Mouse (Mus musculus) liver, embryonic 12.5 days (tissue): ENCODE data around the gene Cers6. TPM values are rescaled to one million over a fixed set of nuclear protein-coding genes. Genes with fewer than 3 reads are reported as not detected.
A peak's percentile ranks its signal among the peaks of the same experiment; 100 is the strongest.

Experiments
- ATAC-seq: fragments of 200-750 bp; cut with Nextera tagmentation; 2 replicates; pipeline ENCODE4 v1.8.0; 2017; ENCODE audit warnings: moderate number of reproducible peaks, mild to moderate bottlenecking, moderate library complexity
- H3K27ac ChIP-seq: fragments of 300-500 bp; sonication (generic); 2 replicates; pipeline ENCODE4 v1.5.1; 2016; ENCODE audit warnings: mild to moderate bottlenecking
- H3K27me3 ChIP-seq: fragments of 300-500 bp; sonication (generic); replicated peaks from 2 replicates; pipeline ENCODE4 v1.6.1; 2016; ENCODE audit warnings: mild to moderate bottlenecking, moderate library complexity
- H3K36me3 ChIP-seq: fragments of 300-500 bp; sonication (generic); 2 replicates; pipeline ENCODE4 v1.6.1; 2016; ENCODE audit warnings: mild to moderate bottlenecking, moderate library complexity
- H3K4me1 ChIP-seq: fragments of 300-500 bp; sonication (generic); 2 replicates; pipeline ENCODE4 v1.6.1; 2016
- H3K4me2 ChIP-seq: fragments of 300-500 bp; sonication (generic); 2 replicates; pipeline ENCODE4 v1.6.1; 2016; ENCODE audit warnings: mild to moderate bottlenecking, moderate library complexity
- H3K4me3 ChIP-seq: fragments of 300-500 bp; sonication (generic); 2 replicates; pipeline ENCODE4 v1.5.1; 2016; ENCODE audit warnings: mild to moderate bottlenecking, moderate library complexity
- H3K9ac ChIP-seq: fragments of 300-500 bp; sonication (generic); 2 replicates; pipeline ENCODE4 v1.6.1; 2016; ENCODE audit warnings: mild to moderate bottlenecking, moderate library complexity
- H3K9me3 ChIP-seq: fragments of 300-500 bp; sonication (generic); replicated peaks from 2 replicates; pipeline ENCODE4 v1.6.1; 2016; ENCODE audit warnings: mild to moderate bottlenecking, moderate library complexity
- WGBS: fragments of 180-500 bp; shearing (Covaris S2); methylation state at CpG from one replicate; pipeline ENCODE4 v1.1.7; 2016; ENCODE audit not compliant: insufficient replicate concordance; 5-methylcytosine and 5-hydroxymethylcytosine counted together
- polyA plus RNA-seq: library from polyadenylated mRNA; unstranded; fragments of >200 nt; fragmentation: Nextera tagmentation; extraction: Ambion mirVana; gene quantifications from 2 replicates; pipeline ENCODE4 v1.2.1, GENCODE M21; 2016

The Cers6 gene
- polyA plus RNA-seq, 1 experiment from 2014 or later: 7.3 TPM

DNA sequence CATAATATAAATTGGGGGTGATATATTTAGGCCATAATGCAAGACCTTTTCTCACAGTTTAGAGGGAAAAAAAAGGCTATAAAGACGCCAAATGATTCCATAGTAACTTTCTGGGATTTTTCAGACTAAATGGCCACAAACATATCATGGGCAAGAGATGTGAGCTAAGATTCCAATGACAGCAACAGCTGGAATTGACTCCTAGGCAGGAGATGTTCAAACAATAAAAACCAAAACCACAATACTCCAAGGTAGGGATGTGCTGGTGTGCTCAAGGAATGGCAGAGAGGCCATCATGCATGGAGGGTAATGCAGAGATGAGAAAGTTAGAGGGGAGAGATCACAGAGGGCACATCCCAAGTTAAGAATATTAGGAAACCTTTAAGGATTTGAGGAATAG is 257.8 kb downstream of the Cers6 start:
- 0 out of 2 replicates have a peak, but pooled peaks cover 2% of the 10 kb centered on the region for H3K9me3 ChIP-seq
- no peak overlapping the region for H3K4me2 ChIP-seq
- H3K4me3 ChIP-seq: no peak overlapping the region
- no peaks in the 10 kb centered on the region for H3K36me3 ChIP-seq
- no peaks in the 10 kb centered on the region for H3K27me3 ChIP-seq
- no peak overlapping the region for H3K27ac ChIP-seq
- 71% methylated on average over 1 of the region's 1 CpGs for WGBS
- no peaks in the 10 kb centered on the region for H3K4me1 ChIP-seq
- H3K9ac ChIP-seq: no peak overlapping the region
- ATAC-seq: no peak

GRCm38 (mm10) chr2:69119718-69120117 is 258.5 kb downstream of the Cers6 start:
- 76% methylated on average over 2 of the region's 2 CpGs for WGBS
- Histone ChIP-seq H3K9me3 (0 out of 2 replicates have a peak, but pooled peaks cover 2% of the 10 kb centered on the region), H3K9ac (no peak overlapping the region), H3K27me3 (no peaks in the 10 kb centered on the region), H3K4me1 (no peaks in the 10 kb centered on the region), H3K4me3 (no peak overlapping the region), H3K36me3 (no peaks in the 10 kb centered on the region), H3K27ac (no peak overlapping the region), H3K4me2 (no peak overlapping the region)
- no peak for ATAC-seq

- no peak overlapping the region for H3K9ac ChIP-seq
- no peak overlapping the region for H3K27ac ChIP-seq
- no peak overlapping the region for H3K4me2 ChIP-seq
- 69% methylated on average over 4 of the region's 4 CpGs for WGBS
- no peaks in the 10 kb centered on the region for H3K27me3 ChIP-seq
- no peak for ATAC-seq
- H3K4me1 ChIP-seq: no peaks in the 10 kb centered on the region
- H3K4me3 ChIP-seq: no peak overlapping the region
- H3K36me3 ChIP-seq: no peaks in the 10 kb centered on the region
- H3K9me3 ChIP-seq: no peaks in the 10 kb centered on the region
Observed at GRCm38 (mm10) chr2:69121681-69122080, 260.4 kb downstream of the Cers6 start.

- Histone ChIP-seq H3K9ac (no peak overlapping the region), H3K4me1 (peaks cover 12% of the 10 kb centered on the region), H3K4me3 (no peak overlapping the region), H3K9me3 (no peaks in the 10 kb centered on the region), H3K27me3 (no peaks in the 10 kb centered on the region), H3K27ac (no peak overlapping the region), H3K36me3 (no peaks in the 10 kb centered on the region), H3K4me2 (no peak overlapping the region)
- WGBS: 42% methylated on average over 3 of the region's 3 CpGs
- no peak for ATAC-seq
Observed at GRCm38 (mm10) chr2:69125425-69125824, 264.2 kb downstream of the Cers6 start.

GRCm38 (mm10) chr2:69128321-69128720 is 267.1 kb downstream of the Cers6 start:
- WGBS: 69% methylated on average over 7 of the region's 7 CpGs

DNA sequence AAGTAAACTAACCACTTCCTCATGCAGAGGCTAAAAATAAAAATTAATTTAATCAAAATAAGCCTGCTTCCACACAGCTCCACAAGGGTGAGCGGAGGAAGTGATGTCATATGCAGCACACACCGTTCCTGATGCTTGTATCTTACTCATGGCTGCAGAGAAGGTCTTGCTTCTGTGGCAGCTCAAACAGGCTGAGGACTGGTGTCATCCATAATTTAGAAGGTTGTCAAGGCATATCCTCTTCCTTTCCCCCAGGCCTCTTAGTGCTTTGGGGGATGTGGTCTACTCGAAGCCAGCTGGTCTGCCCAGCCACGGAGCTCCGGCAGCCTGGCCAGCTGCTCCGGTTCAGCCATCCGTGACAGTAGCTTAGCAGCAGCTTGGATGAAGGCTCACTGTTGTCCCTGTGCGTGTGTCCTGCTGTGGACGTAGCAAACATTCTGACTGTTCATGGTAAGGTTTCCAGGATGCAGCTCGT is 267.7 kb downstream of the Cers6 start:
- ATAC-seq: no peak

More at GRCm38 (mm10) chr2:69128321-69128720, 267.1 kb downstream of the Cers6 start:
- no peak overlapping the region for H3K4me3 ChIP-seq
- ATAC-seq: no peak
- H3K27me3 ChIP-seq: no peaks in the 10 kb centered on the region
- H3K36me3 ChIP-seq: no peaks in the 10 kb centered on the region
- peaks cover 12% of the 10 kb centered on the region for H3K4me1 ChIP-seq
- no peak overlapping the region for H3K4me2 ChIP-seq
- H3K9ac ChIP-seq: no peak overlapping the region
- H3K27ac ChIP-seq: no peak overlapping the region
- H3K9me3 ChIP-seq: no peaks in the 10 kb centered on the region

DNA sequence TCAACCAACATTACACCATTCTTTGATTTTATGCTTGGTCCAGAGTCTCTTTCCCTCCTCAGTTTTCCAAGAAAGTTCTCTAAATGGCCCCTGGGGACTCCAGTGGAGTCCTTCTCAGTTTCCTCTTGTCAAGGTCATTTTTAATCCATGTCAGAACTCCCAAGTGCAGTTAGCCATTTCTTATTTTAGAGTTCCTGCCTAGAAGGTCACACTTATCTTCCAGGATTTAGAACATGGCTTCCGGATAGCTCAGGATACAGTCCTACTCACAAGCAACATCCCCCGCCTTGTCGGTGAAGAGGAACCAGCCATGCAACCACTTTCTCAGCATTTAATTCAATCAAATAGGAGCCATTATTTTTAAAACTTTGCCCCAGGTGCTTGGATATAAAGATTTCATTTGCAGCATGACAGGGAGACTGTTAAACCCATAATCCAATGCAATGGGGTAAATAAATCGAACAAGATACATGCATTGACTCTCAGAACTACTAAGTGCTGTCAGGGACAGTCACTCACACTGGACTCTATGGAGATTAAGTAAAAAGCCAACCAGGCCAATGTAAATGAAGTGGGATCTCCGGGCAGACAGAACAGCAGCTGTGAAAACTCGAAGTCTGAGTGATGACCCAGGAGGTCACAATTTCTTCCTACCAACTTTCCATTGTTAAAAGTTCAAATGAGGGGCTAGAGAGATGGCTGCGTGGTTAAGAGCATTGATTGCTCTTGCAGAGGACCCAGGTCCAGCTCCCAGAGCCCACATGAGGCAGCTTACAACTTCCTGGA is 268.4 kb downstream of the Cers6 start:
- ATAC-seq: no peak
- no peaks in the 10 kb centered on the region for H3K36me3 ChIP-seq
- no peak overlapping the region for H3K4me2 ChIP-seq
- no peak overlapping the region for H3K4me3 ChIP-seq
- 55% methylated on average over 7 of the region's 7 CpGs for WGBS
- peaks cover 16% of the 10 kb centered on the region for H3K4me1 ChIP-seq
- no peaks in the 10 kb centered on the region for H3K9me3 ChIP-seq
- H3K9ac ChIP-seq: no peak overlapping the region
- peak overlapping the region; percentile 36; the same call in 1 of the 2 replicates for H3K27ac ChIP-seq
- no peaks in the 10 kb centered on the region for H3K27me3 ChIP-seq

More for the DNA sequence above, 267.7 kb downstream of the Cers6 start:
- Histone ChIP-seq H3K27me3 (no peaks in the 10 kb centered on the region), H3K36me3 (no peaks in the 10 kb centered on the region), H3K4me3 (no peak overlapping the region), H3K9ac (no peak overlapping the region), H3K9me3 (no peaks in the 10 kb centered on the region), H3K4me1 (peaks cover 12% of the 10 kb centered on the region), H3K4me2 (no peak overlapping the region), H3K27ac (peak overlapping the region; percentile 36; the same call in 1 of the 2 replicates)
- 44% methylated on average over 10 of the region's 10 CpGs for WGBS

- peaks cover 25% of the 10 kb centered on the region for H3K4me1 ChIP-seq
- no peaks in the 10 kb centered on the region for H3K36me3 ChIP-seq
- H3K27me3 ChIP-seq: no peaks in the 10 kb centered on the region
- ATAC-seq: peak; percentile 68
- H3K4me2 ChIP-seq: no peak overlapping the region
- H3K4me3 ChIP-seq: no peak overlapping the region
- no peak overlapping the region for H3K27ac ChIP-seq
- no peak overlapping the region for H3K9ac ChIP-seq
- H3K9me3 ChIP-seq: no peaks in the 10 kb centered on the region
- 59% methylated on average over 3 of the region's 3 CpGs for WGBS
Observed at GRCm38 (mm10) chr2:69132046-69132445, 270.8 kb downstream of the Cers6 start.

- ATAC-seq: peak; percentile 25
- H3K4me3 ChIP-seq: no peak overlapping the region
- no peaks in the 10 kb centered on the region for H3K36me3 ChIP-seq
- WGBS: 52% methylated on average over 5 of the region's 5 CpGs
- H3K9me3 ChIP-seq: no peaks in the 10 kb centered on the region
- H3K4me2 ChIP-seq: no peak overlapping the region
- peaks cover 25% of the 10 kb centered on the region for H3K4me1 ChIP-seq
- H3K27me3 ChIP-seq: no peaks in the 10 kb centered on the region
- H3K27ac ChIP-seq: peak overlapping the region; percentile 56; the same call in 1 of the 2 replicates
- H3K9ac ChIP-seq: no peak overlapping the region
Observed at GRCm38 (mm10) chr2:69132488-69133040, 271.3 kb downstream of the Cers6 start.

DNA sequence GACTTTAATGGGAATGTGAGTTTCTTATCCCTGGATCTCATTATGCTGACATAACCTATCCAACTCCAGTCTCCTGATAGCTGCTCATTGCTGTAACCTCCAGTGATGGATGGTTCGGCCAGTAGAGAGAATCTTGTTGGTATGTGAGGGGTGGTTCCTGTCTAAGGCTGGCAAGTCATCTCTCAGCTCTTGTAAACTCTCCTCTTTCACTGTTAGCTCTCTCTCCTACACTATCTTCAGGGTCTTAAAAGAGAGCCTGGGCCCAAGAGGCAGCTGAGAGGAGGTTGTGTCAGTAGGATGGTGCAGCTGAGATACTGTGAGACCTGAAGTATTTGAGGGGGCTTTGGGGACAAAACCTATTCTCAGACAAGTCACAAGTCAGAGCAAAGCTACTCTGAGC is 272.9 kb downstream of the Cers6 start:
- WGBS: 83% methylated on average over 1 of the region's 1 CpGs

DNA sequence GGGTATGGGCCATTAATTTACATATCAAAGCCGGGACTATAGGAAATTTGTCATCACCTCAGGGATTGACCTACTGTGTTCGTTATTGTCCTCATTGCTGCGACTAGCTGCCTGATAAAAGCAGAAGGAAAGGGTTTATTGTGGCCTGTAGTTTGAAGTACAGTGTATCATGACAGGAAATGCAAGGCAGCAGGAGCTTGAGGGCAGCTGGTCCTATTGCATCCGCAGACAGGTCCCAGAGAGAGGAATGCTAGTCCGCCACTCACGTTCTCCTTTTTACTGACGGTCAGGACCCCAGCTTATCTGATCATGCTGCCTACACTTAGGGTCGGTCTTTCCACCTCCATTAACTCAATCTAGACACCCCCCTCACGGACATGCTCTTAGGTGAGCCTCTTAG is 273.7 kb downstream of the Cers6 start:
- 41% methylated on average over 9 of the region's 9 CpGs for WGBS
- H3K4me2 ChIP-seq: peak overlapping the region; percentile 36; the same call in 1 of the 2 replicates

More for the DNA sequence above, 272.9 kb downstream of the Cers6 start:
- no peak overlapping the region for H3K4me3 ChIP-seq
- H3K4me1 ChIP-seq: peaks cover 16% of the 10 kb centered on the region
- no peak overlapping the region for H3K27ac ChIP-seq
- no peak overlapping the region for H3K4me2 ChIP-seq
- no peaks in the 10 kb centered on the region for H3K27me3 ChIP-seq
- H3K36me3 ChIP-seq: no peaks in the 10 kb centered on the region
- no peak overlapping the region for H3K9ac ChIP-seq
- no peak for ATAC-seq
- no peaks in the 10 kb centered on the region for H3K9me3 ChIP-seq

More for the DNA sequence above, 273.7 kb downstream of the Cers6 start:
- Histone ChIP-seq H3K9ac (no peak overlapping the region), H3K27me3 (no peaks in the 10 kb centered on the region), H3K4me3 (no peak overlapping the region), H3K27ac (peak overlapping the region; percentile 67), H3K36me3 (no peaks in the 10 kb centered on the region), H3K4me1 (peaks cover 13% of the 10 kb centered on the region), H3K9me3 (no peaks in the 10 kb centered on the region)
- peak; percentile 31; the same call in 1 of the 2 replicates for ATAC-seq
